ENCODE assay signal across 8 mouse cellular contexts in genomic region chr4:32373085-32373484, GRCm38 (mm10).
A peak's percentile ranks its signal among the peaks of the same experiment; 100 is the strongest.
DNase-seq lines count a peak whose midpoint lies in the region; ATAC-seq lines count a peak whose summit lies in the region.

No protein-coding gene starts in this region.

- ATAC-seq in embryonic facial prominence, embryonic 12.5 days (ENCODE audit: insufficient number of reproducible peaks, insufficient read depth, low FRiP score, low TSS enrichment), result 0 out of 2 replicates have a peak, but pooled peaks have one; percentile 13
- ATAC-seq in neural tube, embryonic 15.5 days (ENCODE audit: low FRiP score), result peak; percentile 33; the same call in 1 of the 2 replicates

- no peak overlapping the region for H3K9ac ChIP-seq in embryonic facial prominence, embryonic 12.5 days
- peak overlapping the region; percentile 28; the same call in 1 of the 2 replicates for H3K9ac ChIP-seq in neural tube, embryonic 15.5 days (replicated peaks)

- no peak overlapping the region for H3K4me3 ChIP-seq in embryonic facial prominence, embryonic 12.5 days
- H3K4me3 ChIP-seq in neural tube, embryonic 15.5 days (replicated peaks), result no peak overlapping the region

- no peaks in the 10 kb centered on the region for H3K27me3 ChIP-seq in embryonic facial prominence, embryonic 12.5 days
- H3K27me3 ChIP-seq in neural tube, embryonic 15.5 days (replicated peaks), result no peaks in the 10 kb centered on the region

- H3K9me3 ChIP-seq in embryonic facial prominence, embryonic 12.5 days, result no peaks in the 10 kb centered on the region
- no peaks in the 10 kb centered on the region for H3K9me3 ChIP-seq in neural tube, embryonic 15.5 days (replicated peaks)

- no peaks in the 10 kb centered on the region for H3K36me3 ChIP-seq in embryonic facial prominence, embryonic 12.5 days
- no peaks in the 10 kb centered on the region for H3K36me3 ChIP-seq in neural tube, embryonic 15.5 days

- whole genome bisulfite sequencing in embryonic facial prominence, embryonic 12.5 days, result 23% methylated on average over 7 of the region's 7 CpGs
- 23% methylated on average over 7 of the region's 7 CpGs for WGBS in neural tube, embryonic 15.5 days

- peak; percentile 36 for DNase-seq in kidney, postnatal 14 days
- DNase-seq in kidney, postnatal 36 days, result no peak
- peak; percentile 76 for DNase-seq in layer of hippocampus, adult 9-11 months
- DNase-seq in gastrocnemius, adult 18-20 months (ENCODE audit: low spot score), result no peak
- DNase-seq in adrenal gland, adult 8-10 months, result no peak
- DNase-seq in cerebellum, adult 8-10 months, result no peak

- no peak overlapping the region; the same call in 1 of the 2 replicates for H3K27ac ChIP-seq in embryonic facial prominence, embryonic 12.5 days
- peak overlapping the region; percentile 61 for H3K27ac ChIP-seq in neural tube, embryonic 15.5 days (replicated peaks)

- H3K4me2 ChIP-seq in embryonic facial prominence, embryonic 12.5 days (replicated peaks), result no peak overlapping the region
- peak overlapping the region; percentile 13; the same call in 1 of the 2 replicates for H3K4me2 ChIP-seq in neural tube, embryonic 15.5 days

- H3K4me1 ChIP-seq in embryonic facial prominence, embryonic 12.5 days, result peaks cover 52% of the 10 kb centered on the region
- peaks cover 81% of the 10 kb centered on the region for H3K4me1 ChIP-seq in neural tube, embryonic 15.5 days

Comparison
In these comparisons a context has a peak if more than half of its experiments do, and no peak if none do; other contexts are left out.
1. DNase-seq: peak in kidney, postnatal 14 days (single experiment) and layer of hippocampus, adult 9-11 months (single experiment); none in kidney, postnatal 36 days (0 of 2), gastrocnemius, adult 18-20 months (single experiment), adrenal gland, adult 8-10 months (single experiment) and cerebellum, adult 8-10 months (single experiment).